Comparison of ENCODE assay signal across 8 mouse cellular contexts in genomic region chr4:147848584-147848991, GRCm38 (mm10). TPM values are rescaled to one million over a fixed set of nuclear protein-coding genes. Genes with fewer than 3 reads are reported as not detected.
DNase-seq lines count a peak whose midpoint lies in the region; ATAC-seq and TF ChIP-seq lines count a peak whose summit lies in the region.

No protein-coding gene starts in this region.

- TF ChIP-seq POLR2A in myocyte (IDR thresholded peaks at IDR 0.05; ENCODE audit: insufficient read length, low read depth), result no peak

- H3K4me1 ChIP-seq in kidney, embryonic 16.5 days (ENCODE audit: insufficient read depth, low read length), result peaks cover 8% of the 10 kb centered on the region
- H3K4me1 ChIP-seq in intestine, embryonic 14.5 days (replicated peaks; ENCODE audit: control insufficient read depth, insufficient read depth, low read length), result peaks cover 6% of the 10 kb centered on the region; the same call in 1 of the 2 replicates

- ATAC-seq in kidney, embryonic 16.5 days (ENCODE audit: low FRiP score, low TSS enrichment), result peak; percentile 75
- ATAC-seq in common myeloid progenitor, adult 5-6 weeks (replicated peaks; ENCODE audit: low read depth, poor library complexity, severe bottlenecking), result peak; percentile 62
- peak; percentile 75 for ATAC-seq in intestine, embryonic 14.5 days (replicated peaks; ENCODE audit: low FRiP score, low TSS enrichment, low read depth)
- ATAC-seq in cerebellum, adult (ENCODE audit: insufficient number of reproducible peaks, low FRiP score, low TSS enrichment), result no peak

- H3K4me2 ChIP-seq in kidney, embryonic 16.5 days (replicated peaks; ENCODE audit: low read depth, low read length), result peak overlapping the region; percentile 68
- H3K4me2 ChIP-seq in intestine, embryonic 14.5 days (ENCODE audit: low read length), result peak overlapping the region; percentile 76
- peak overlapping the region; percentile 80 for H3K4me2 ChIP-seq in myocyte (ENCODE audit: low read depth)

- WGBS in kidney, embryonic 16.5 days, result 4% methylated on average over 4 of the region's 4 CpGs
- 8% methylated on average over 4 of the region's 4 CpGs for WGBS in intestine, embryonic 14.5 days

- peak overlapping the region; percentile 72 for H3K9ac ChIP-seq in kidney, embryonic 16.5 days (replicated peaks; ENCODE audit: low read length)
- peak overlapping the region; percentile 64 for H3K9ac ChIP-seq in intestine, embryonic 14.5 days (ENCODE audit: low read length)

- H3K79me2 ChIP-seq in myocyte (ENCODE audit: control insufficient read depth, insufficient read depth), result peaks cover 15% of the 10 kb centered on the region

- no peak overlapping the region for H3K27ac ChIP-seq in kidney, embryonic 16.5 days (ENCODE audit: low read length)
- H3K27ac ChIP-seq in intestine, embryonic 14.5 days (ENCODE audit: low read depth), result peak overlapping the region; percentile 62

- H3K9me3 ChIP-seq in kidney, embryonic 16.5 days (ENCODE audit: low read length), result peaks cover 11% of the 10 kb centered on the region
- H3K9me3 ChIP-seq in intestine, embryonic 14.5 days (ENCODE audit: control insufficient read depth, low read length), result 0 out of 2 replicates have a peak, but pooled peaks cover under 1% of the 10 kb centered on the region

- H3ac ChIP-seq in myocyte (ENCODE audit: control insufficient read depth, insufficient read length), result no peak overlapping the region

- no peak for DNase-seq in kidney, adult 8-10 months
- DNase-seq in intestine, embryonic 14.5 days (ENCODE audit: low spot score), result no peak
- DNase-seq in cerebellum, adult 9-10 months, result no peak
- no peak for DNase-seq in B cell, adult 2 months

- H3K36me3 ChIP-seq in kidney, embryonic 16.5 days (ENCODE audit: insufficient read depth, low read length), result peaks cover 13% of the 10 kb centered on the region
- H3K36me3 ChIP-seq in intestine, embryonic 14.5 days (ENCODE audit: control insufficient read depth, insufficient read depth, low read length), result no peaks in the 10 kb centered on the region; the same call in 1 of the 2 replicates
- H3K36me3 ChIP-seq in myocyte (ENCODE audit: control insufficient read depth, insufficient read depth), result no peaks in the 10 kb centered on the region

- peak overlapping the region; percentile 66 for H3K4me3 ChIP-seq in kidney, embryonic 16.5 days (ENCODE audit: low read length)
- peak overlapping the region; percentile 86 for H3K4me3 ChIP-seq in intestine, embryonic 14.5 days (ENCODE audit: low read depth, low read length)
- H3K4me3 ChIP-seq in myocyte, result peak overlapping the region; percentile 75

- H3K27me3 ChIP-seq in kidney, embryonic 16.5 days (ENCODE audit: insufficient read depth, low read length), result no peaks in the 10 kb centered on the region; the same call in 1 of the 2 replicates
- H3K27me3 ChIP-seq in intestine, embryonic 14.5 days (replicated peaks; ENCODE audit: control insufficient read depth, insufficient read depth, low read length), result no peaks in the 10 kb centered on the region
- H3K27me3 ChIP-seq in myocyte (ENCODE audit: control insufficient read depth, insufficient read depth, insufficient read length), result no peaks in the 10 kb centered on the region

TF ChIP-seq in myocyte, 11 proteins besides CTCF, POLR2A, EP300 and RAD21:
- TF ChIP-seq TCF12 (IDR thresholded peaks at IDR 0.05; ENCODE audit: insufficient read depth, poor library complexity, severe bottlenecking) (no peak), POLR2AphosphoS2 (IDR thresholded peaks at IDR 0.05; ENCODE audit: insufficient read length, low read depth) (no peak), REST (IDR thresholded peaks at IDR 0.05; ENCODE audit: insufficient read depth, insufficient read length) (no peak), MAX (IDR thresholded peaks at IDR 0.05; ENCODE audit: low read depth) (no peak), E2F4 (IDR thresholded peaks at IDR 0.05; ENCODE audit: insufficient read depth) (no peak), USF1 (IDR thresholded peaks at IDR 0.05; ENCODE audit: low read depth) (no peak), CEBPB (IDR thresholded peaks at IDR 0.05; ENCODE audit: insufficient read depth, poor library complexity, severe bottlenecking) (no peak), MYOG (IDR thresholded peaks at IDR 0.05; ENCODE audit: control insufficient read depth in 1 of 3, insufficient read depth in 1 of 3, insufficient read length in 2 of 3, low read depth in 2 of 3) (no peak), MYOD1 (IDR thresholded peaks at IDR 0.05; ENCODE audit: control insufficient read depth in 1 of 3, insufficient read length in 2 of 3, low read depth in 2 of 3) (no peak), SRF (IDR thresholded peaks at IDR 0.05; ENCODE audit: control insufficient read depth, insufficient read length, low read depth) (no peak), TCF3 (IDR thresholded peaks at IDR 0.05; ENCODE audit: insufficient read length, low read depth) (no peak)

RNA-seq across cellular contexts. Expression of gene Zfp933, which starts 0.4 kb away (rescaled TPM):
- 5.4 TPM in 2 replicates for polyA plus RNA-seq in kidney, embryonic 16.5 days (2015; fragmentation: Nextera tagmentation; extraction: Ambion mirVana)
- 8.2 and 8.4 TPM in 2 replicates for total RNA-seq in common myeloid progenitor, adult 5-6 weeks (2017)
- polyA plus RNA-seq in intestine, embryonic 14.5 days (2014; fragmentation: Nextera tagmentation; extraction: Ambion mirVana), result 4.7 TPM in 2 replicates
- polyA plus RNA-seq in myocyte (2012; fragmentation: generic; extraction: Trizol), result 0.66 TPM

RNA-seq across cellular contexts. Expression of gene Miip, which starts 20.0 kb away (rescaled TPM):
- polyA plus RNA-seq in kidney, embryonic 16.5 days (2015; fragmentation: Nextera tagmentation; extraction: Ambion mirVana), result 55.3 and 55.4 TPM in 2 replicates
- total RNA-seq in common myeloid progenitor, adult 5-6 weeks (2017), result 23.4 and 50.9 TPM in 2 replicates
- 32.1 and 34.6 TPM in 2 replicates for polyA plus RNA-seq in intestine, embryonic 14.5 days (2014; fragmentation: Nextera tagmentation; extraction: Ambion mirVana)
- polyA plus RNA-seq in myocyte (2012; fragmentation: generic; extraction: Trizol), result 11.0 TPM

RNA-seq across cellular contexts. Expression of gene Fv1, which starts 20.2 kb away (rescaled TPM):
- 12.9 and 13.1 TPM in 2 replicates for polyA plus RNA-seq in kidney, embryonic 16.5 days (2015; fragmentation: Nextera tagmentation; extraction: Ambion mirVana)
- 17.2 and 25.1 TPM in 2 replicates for total RNA-seq in common myeloid progenitor, adult 5-6 weeks (2017)
- polyA plus RNA-seq in intestine, embryonic 14.5 days (2014; fragmentation: Nextera tagmentation; extraction: Ambion mirVana), result 9.0 and 9.7 TPM in 2 replicates
- 3.7 TPM for polyA plus RNA-seq in myocyte (2012; fragmentation: generic; extraction: Trizol)

RNA-seq across cellular contexts. Expression of gene Zfp984, which starts 39.0 kb away (rescaled TPM):
- 9.9 and 11.0 TPM in 2 replicates for polyA plus RNA-seq in kidney, embryonic 16.5 days (2015; fragmentation: Nextera tagmentation; extraction: Ambion mirVana)
- total RNA-seq in common myeloid progenitor, adult 5-6 weeks (2017), result 40.0 and 50.5 TPM in 2 replicates
- 8.8 and 11.5 TPM in 2 replicates for polyA plus RNA-seq in intestine, embryonic 14.5 days (2014; fragmentation: Nextera tagmentation; extraction: Ambion mirVana)
- 0.01 TPM for polyA plus RNA-seq in myocyte (2012; fragmentation: generic; extraction: Trizol)

RNA-seq across cellular contexts. Expression of gene Mfn2, which starts 55.9 kb away (rescaled TPM):
- polyA plus RNA-seq in kidney, embryonic 16.5 days (2015; fragmentation: Nextera tagmentation; extraction: Ambion mirVana), result 45.4 and 47.1 TPM in 2 replicates
- total RNA-seq in common myeloid progenitor, adult 5-6 weeks (2017), result 17.7 and 24.4 TPM in 2 replicates
- polyA plus RNA-seq in intestine, embryonic 14.5 days (2014; fragmentation: Nextera tagmentation; extraction: Ambion mirVana), result 31.6 and 33.3 TPM in 2 replicates
- 75.8 TPM for polyA plus RNA-seq in myocyte (2012; fragmentation: generic; extraction: Trizol)
